Mouse (Mus musculus): ENCODE measurements around the gene Antxr2.

DNA sequence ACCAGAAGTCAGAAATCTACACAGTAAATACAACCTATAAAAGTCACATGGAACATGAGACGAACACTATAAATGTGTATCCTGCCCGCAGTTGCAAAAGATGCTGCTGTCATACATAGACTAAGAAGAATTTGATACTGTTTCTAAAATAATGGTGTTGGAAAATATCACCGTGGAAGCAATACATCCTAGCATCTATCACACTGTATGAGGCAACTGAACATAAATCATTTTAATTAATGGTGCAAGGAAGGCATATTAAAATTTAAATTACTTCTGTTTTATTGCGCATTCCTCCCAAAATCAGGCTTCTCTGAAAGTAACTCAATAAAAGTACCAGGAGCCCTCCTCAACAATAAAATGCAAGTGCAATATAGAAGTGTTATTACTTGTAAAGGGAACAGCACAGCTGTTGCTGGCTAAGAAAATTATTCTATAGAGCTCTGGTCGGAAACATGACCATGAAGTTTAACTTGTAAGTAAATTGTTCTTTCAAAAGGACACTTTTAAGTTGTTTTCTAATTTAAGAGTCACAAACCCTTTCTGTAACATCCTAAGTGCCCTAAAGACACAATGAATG, 76.6 kb downstream of the Antxr2 start:
- TF ChIP-seq CTCF (IDR thresholded peaks at IDR 0.05; ENCODE audit: low read depth), result no peak
- no peak for TF ChIP-seq EP300 (IDR thresholded peaks at IDR 0.05; ENCODE audit: low read depth)
